Mouse (Mus musculus) cortical plate, adult 2 months (tissue): ENCODE measurements around the gene Hexa.

Source experiments
- CTCF ChIP-seq: fragments of 200-500 bp; IDR thresholded peaks from 2 replicates; pipeline ENCODE4 v1.5.1; 2011; ENCODE audit warnings: mild to moderate bottlenecking, control low read depth, low read length; ENCODE audit not compliant: insufficient read depth; ENCODE audit errors: extremely low read depth
- POLR2A ChIP-seq: fragments of 200-500 bp; IDR thresholded peaks from 2 replicates; pipeline ENCODE4 v1.6.1; 2011; ENCODE audit warnings: mild to moderate bottlenecking, low read length, control low read depth; ENCODE audit not compliant: insufficient read depth; ENCODE audit errors: extremely low read depth

- no peak for TF ChIP-seq CTCF
- TF ChIP-seq POLR2A, result no peak
These were observed 10.7 kb downstream of the Hexa start for GRCm38 (mm10) chr9:59550077-59550476.
